Mouse (Mus musculus) neural tube, embryonic 14.5 days (tissue): Measurements from ENCODE around the gene Clec5a. TPM values are rescaled to one million over a fixed set of nuclear protein-coding genes. Genes with fewer than 3 reads are reported as not detected.
"Not testable (repeated sequence)": the region's sequence is repeated elsewhere in the genome, so short reads cannot be mapped to it uniquely, and the experiment has no call there.

Experiments used
- ATAC-seq: fragments of 200-750 bp; cut with Nextera tagmentation; 2 replicates; pipeline ENCODE4 v1.8.0; 2017; ENCODE audit warnings: low read depth, mild to moderate bottlenecking, moderate TSS enrichment, moderate library complexity
- H3K27ac ChIP-seq: fragments of 300-500 bp; sonication (generic); 2 replicates; pipeline ENCODE4 v1.5.1; 2014; ENCODE audit warnings: low read depth, mild to moderate bottlenecking, control low read depth, low read length, moderate library complexity, mixed read lengths
- H3K27me3 ChIP-seq: fragments of 300-500 bp; sonication (generic); 2 replicates; pipeline ENCODE4 v1.6.1; 2014; ENCODE audit warnings: low read length; ENCODE audit not compliant: control insufficient read depth, insufficient read depth
- H3K36me3 ChIP-seq: fragments of 300-500 bp; sonication (generic); 2 replicates; pipeline ENCODE4 v1.6.1; 2014; ENCODE audit warnings: low read length, mixed read lengths; ENCODE audit not compliant: control insufficient read depth, insufficient read depth
- H3K4me1 ChIP-seq: fragments of 300-500 bp; sonication (generic); 2 replicates; pipeline ENCODE4 v1.6.1; 2014; ENCODE audit warnings: low read length; ENCODE audit not compliant: control insufficient read depth, insufficient read depth
- H3K4me2 ChIP-seq: fragments of 300-500 bp; sonication (generic); 2 replicates; pipeline ENCODE4 v1.6.1; 2014; ENCODE audit warnings: mild to moderate bottlenecking, low read depth, low read length, control low read depth
- H3K4me3 ChIP-seq: fragments of 300-500 bp; sonication (generic); 2 replicates; pipeline ENCODE4 v1.5.1; 2014; ENCODE audit warnings: low read depth, low read length, control low read depth, mixed read lengths
- H3K9ac ChIP-seq: fragments of 300-500 bp; sonication (generic); replicated peaks from 2 replicates; pipeline ENCODE4 v1.6.1; 2014; ENCODE audit warnings: low read depth, mild to moderate bottlenecking, control low read depth, low read length, mixed read lengths
- H3K9me3 ChIP-seq: fragments of 300-500 bp; sonication (generic); 2 replicates; pipeline ENCODE4 v1.6.1; 2016; ENCODE audit warnings: low read length; ENCODE audit not compliant: control insufficient read depth
- WGBS: fragments of 180-500 bp; shearing (Covaris S2); extraction: QIAGEN DNeasy Blood & Tissue Kit; methylation state at CpG from one replicate; pipeline ENCODE4 v1.1.7; 2014; 5-methylcytosine and 5-hydroxymethylcytosine counted together
- polyA plus RNA-seq: library from polyadenylated mRNA; unstranded; fragments of >200 nt; fragmentation: Nextera tagmentation; extraction: Ambion mirVana; gene quantifications from 2 replicates; pipeline ENCODE4 v1.2.1, GENCODE M21; 2014

Gene Clec5a
- polyA plus RNA-seq = 0.59 and 0.63 TPM in 2 replicates

GRCm38 (mm10) chr6:40585645-40586044 lies at the start of gene Clec5a:
Gene Clec5a (minus strand): TSS chr6:40585821.
- Histone ChIP-seq H3K36me3 (no peaks in the 10 kb centered on the region), H3K27me3 (no peaks in the 10 kb centered on the region), H3K9ac (no peak within 1 kb of the TSS), H3K4me1 (no peaks in the 10 kb centered on the region), H3K27ac (no peak within 1 kb of the TSS), H3K4me2 (no peak within 1 kb of the TSS), H3K9me3 (no peaks in the 10 kb centered on the region), H3K4me3 (no peak within 1 kb of the TSS)
- no peak for ATAC-seq
- 87% methylated on average over 5 of the region's 5 CpGs for WGBS

GRCm38 (mm10) chr6:40634640-40635071 lies 49.0 kb upstream of the Clec5a start:
- WGBS = 19% methylated on average over 1 of the region's 1 CpGs
- Histone ChIP-seq H3K27me3 (no peaks in the 10 kb centered on the region), H3K4me1 (no peaks in the 10 kb centered on the region), H3K9ac (no peak overlapping the region), H3K36me3 (no peaks in the 10 kb centered on the region), H3K9me3 (no peaks in the 10 kb centered on the region), H3K4me2 (no peak overlapping the region), H3K27ac (no peak overlapping the region), H3K4me3 (no peak overlapping the region)
- ATAC-seq = no peak

GRCm38 (mm10) chr6:40628406-40629000 lies 42.9 kb upstream of the Clec5a start, which contains the start of gene Mgam:
Gene Mgam (plus strand): TSS chr6:40628831.
- Histone ChIP-seq H3K9me3 (no peaks in the 10 kb centered on the region), H3K36me3 (no peaks in the 10 kb centered on the region), H3K27me3 (no peaks in the 10 kb centered on the region), H3K4me1 (no peaks in the 10 kb centered on the region), H3K9ac (no peak within 1 kb of the TSS), H3K4me2 (no peak within 1 kb of the TSS), H3K27ac (no peak within 1 kb of the TSS), H3K4me3 (no peak within 1 kb of the TSS)
- WGBS = 86% methylated on average over 8 of the region's 8 CpGs
- no peak for ATAC-seq

GRCm38 (mm10) chr6:40626111-40626510 lies 40.5 kb upstream of the Clec5a start:
- ATAC-seq = no peak

GRCm38 (mm10) chr6:40617965-40618364 lies 32.3 kb upstream of the Clec5a start:
- WGBS = 20% methylated on average over 2 of the region's 2 CpGs
- ATAC-seq = peak; percentile 65; the same call in 1 of the 2 replicates

More at GRCm38 (mm10) chr6:40626111-40626510, 40.5 kb upstream of the Clec5a start:
- Histone ChIP-seq H3K36me3 (no peaks in the 10 kb centered on the region), H3K4me1 (no peaks in the 10 kb centered on the region), H3K27ac (no peak overlapping the region), H3K9ac (no peak overlapping the region), H3K27me3 (no peaks in the 10 kb centered on the region), H3K9me3 (no peaks in the 10 kb centered on the region), H3K4me2 (no peak overlapping the region), H3K4me3 (no peak overlapping the region)
- WGBS = 76% methylated on average over 1 of the region's 1 CpGs

GRCm38 (mm10) chr6:40613260-40613852 lies 27.7 kb upstream of the Clec5a start, which contains the start of gene Tas2r138:
Gene Tas2r138 (minus strand): TSS chr6:40613310.
- WGBS = 95% methylated on average over 4 of the region's 4 CpGs

More at GRCm38 (mm10) chr6:40617965-40618364, 32.3 kb upstream of the Clec5a start:
- Histone ChIP-seq H3K4me2 (no peak overlapping the region), H3K4me3 (no peak overlapping the region), H3K27me3 (no peaks in the 10 kb centered on the region), H3K4me1 (no peaks in the 10 kb centered on the region), H3K9ac (no peak overlapping the region), H3K9me3 (no peaks in the 10 kb centered on the region), H3K27ac (no peak overlapping the region), H3K36me3 (no peaks in the 10 kb centered on the region)

GRCm38 (mm10) chr6:40610244-40610643 lies 24.6 kb upstream of the Clec5a start:
- Histone ChIP-seq H3K4me3 (no peak overlapping the region), H3K4me2 (no peak overlapping the region), H3K4me1 (no peaks in the 10 kb centered on the region), H3K27me3 (no peaks in the 10 kb centered on the region), H3K9me3 (no peaks in the 10 kb centered on the region), H3K36me3 (no peaks in the 10 kb centered on the region), H3K9ac (no peak overlapping the region), H3K27ac (no peak overlapping the region)
- WGBS = 69% methylated on average over 8 of the region's 8 CpGs
- ATAC-seq = no peak

More at GRCm38 (mm10) chr6:40613260-40613852, 27.7 kb upstream of the Clec5a start, which contains the start of gene Tas2r138:
- no peaks in the 10 kb centered on the region for H3K9me3 ChIP-seq
- no peak within 1 kb of the TSS for H3K4me2 ChIP-seq
- no peaks in the 10 kb centered on the region for H3K4me1 ChIP-seq
- no peak for ATAC-seq
- no peaks in the 10 kb centered on the region for H3K36me3 ChIP-seq
- no peak within 1 kb of the TSS for H3K9ac ChIP-seq
- no peak within 1 kb of the TSS for H3K27ac ChIP-seq
- H3K4me3 ChIP-seq = no peak within 1 kb of the TSS
- no peaks in the 10 kb centered on the region for H3K27me3 ChIP-seq

- no peak overlapping the region for H3K4me3 ChIP-seq
- no peaks in the 10 kb centered on the region for H3K4me1 ChIP-seq
- H3K9ac ChIP-seq = no peak overlapping the region
- H3K36me3 ChIP-seq = no peaks in the 10 kb centered on the region
- no peaks in the 10 kb centered on the region for H3K27me3 ChIP-seq
- no peak overlapping the region for H3K4me2 ChIP-seq
- no peak for ATAC-seq
- H3K27ac ChIP-seq = no peak overlapping the region
- no peaks in the 10 kb centered on the region for H3K9me3 ChIP-seq
Measured at GRCm38 (mm10) chr6:40607431-40607830, 21.8 kb upstream of the Clec5a start.

GRCm38 (mm10) chr6:40598546-40598945 lies 12.9 kb upstream of the Clec5a start:
- not testable (repeated sequence) for H3K4me2 ChIP-seq, H3K4me3 ChIP-seq
- 36% methylated on average over 4 of the region's 4 CpGs for WGBS

More at GRCm38 (mm10) chr6:40598546-40598945, 12.9 kb upstream of the Clec5a start:
- ATAC-seq, H3K36me3 ChIP-seq, H3K27ac ChIP-seq, H3K27me3 ChIP-seq, H3K4me1 ChIP-seq, H3K9ac ChIP-seq, H3K9me3 ChIP-seq: not testable (repeated sequence)
